Comparison of ENCODE assay signal across 9 mouse cellular contexts in the genomic region with DNA sequence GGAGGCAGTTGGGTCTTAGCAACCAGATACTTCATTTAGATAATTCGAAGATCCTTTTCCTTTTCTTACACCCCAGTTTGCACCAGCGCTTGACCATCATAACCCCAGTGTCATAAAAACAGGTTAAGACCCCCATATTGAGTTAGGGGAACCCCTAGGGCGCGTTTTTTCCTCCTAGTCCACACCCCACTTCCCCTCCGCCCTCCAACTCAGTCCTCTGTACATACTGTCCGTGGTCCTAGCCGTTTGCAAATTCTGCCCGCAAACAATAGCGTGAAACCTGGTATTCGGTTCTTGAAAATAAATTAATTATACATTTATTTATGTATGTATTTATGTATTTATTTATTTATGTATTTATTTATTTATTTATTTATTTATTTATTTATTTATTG. TPM values are rescaled to one million over a fixed set of nuclear protein-coding genes. Genes with fewer than 3 reads are reported as not detected.
A peak's percentile ranks its signal among the peaks of the same experiment; 100 is the strongest.
DNase-seq lines count a peak whose midpoint lies in the region; ATAC-seq and TF ChIP-seq lines count a peak whose summit lies in the region.
"Had no signal": no experiment of that assay in that cellular context is flagged by ENCODE, and none has a peak within 500 bp of the region (broad histone marks: within the 10 kb centered on the region; RNA-seq: fewer than 3 reads in every experiment).

No protein-coding gene starts in this region.

- TF ChIP-seq CTCF in heart, adult 2 months (IDR thresholded peaks at IDR 0.05) = no peak
- TF ChIP-seq CTCF in thymus, adult 2 months (IDR thresholded peaks at IDR 0.05; ENCODE audit: borderline replicate concordance, control insufficient read depth, extremely low read depth, insufficient read depth, low read length, poor library complexity) = no peak
- TF ChIP-seq CTCF in liver, embryonic 14.5 days (IDR thresholded peaks at IDR 0.05; ENCODE audit: low read depth) = no peak

- peak overlapping the region; percentile 54 for H3K4me2 ChIP-seq in liver, embryonic 14.5 days (ENCODE audit: low read depth)

- H3K36me3 ChIP-seq in heart, adult 2 months (ENCODE audit: control insufficient read depth, insufficient read depth, low read length) = no peaks in the 10 kb centered on the region
- H3K36me3 ChIP-seq in thymus, adult 2 months (ENCODE audit: control insufficient read depth, insufficient read depth, low read length) = no peaks in the 10 kb centered on the region
- no peaks in the 10 kb centered on the region for H3K36me3 ChIP-seq in liver, embryonic 14.5 days (replicated peaks; ENCODE audit: control insufficient read depth, insufficient read depth, low read depth)

- no peaks in the 10 kb centered on the region for H3K9me3 ChIP-seq in liver, embryonic 14.5 days (ENCODE audit: control insufficient read depth, low read length)

- TF ChIP-seq EP300 in heart, adult 2 months (IDR thresholded peaks at IDR 0.05; ENCODE audit: insufficient read depth, low read depth, low read length) = no peak
- TF ChIP-seq EP300 in liver, embryonic 14.5 days (IDR thresholded peaks at IDR 0.05; ENCODE audit: low read depth) = no peak

- 50% methylated on average over 10 of the region's 10 CpGs for WGBS in heart, adult 2 months
- WGBS in thymus, adult 2 months = 46% methylated on average over 10 of the region's 10 CpGs
- WGBS in liver, embryonic 14.5 days (ENCODE audit: insufficient replicate concordance) = 33% methylated on average over 10 of the region's 10 CpGs

- intact Hi-C loops in heart, adult 2 months (cut with DNase I) = no loop called here
- intact Hi-C loops in heart, postnatal 25 days (cut with DNase I) = no loop called here

- H3K4me3 ChIP-seq in heart, adult 2 months = peak overlapping the region; percentile 58
- H3K4me3 ChIP-seq in thymus, adult 2 months (ENCODE audit: control insufficient read depth, insufficient read depth, low read length) = peak overlapping the region; percentile 45
- peak overlapping the region in 1 of 2 experiments; percentile 38; a peak in 1 of 4 replicates for H3K4me3 ChIP-seq in liver, embryonic 14.5 days (ENCODE audit: insufficient read depth in 1 of 2, low read depth in 2 of 2, low read length in 2 of 2)

- no peak for TF ChIP-seq POLR2A in heart, adult 2 months (IDR thresholded peaks at IDR 0.05; ENCODE audit: insufficient read depth, low read depth, low read length)
- TF ChIP-seq POLR2A in thymus, adult 2 months (IDR thresholded peaks at IDR 0.05; ENCODE audit: control insufficient read depth, extremely low read depth, insufficient read depth, low read length, poor library complexity) = no peak

- DNase-seq in heart, adult 2 months = no peak
- no peak for DNase-seq in heart, postnatal 25 days (ENCODE audit: low spot score)
- DNase-seq in thymus, adult 2 months = no peak
- DNase-seq in thymus, postnatal 36 days = no peak
- no peak for DNase-seq in liver, embryonic 14.5 days (ENCODE audit: low read depth in 3 of 3, low spot score in 3 of 3)
- DNase-seq in layer of hippocampus, postnatal 14 days (ENCODE audit: low spot score in 2 of 2) = no peak
- no peak for DNase-seq in gastrocnemius, postnatal 4 days (ENCODE audit: low spot score in 2 of 2)

- H3K27ac ChIP-seq in heart, adult 2 months = no peak overlapping the region; the same call in 1 of the 2 replicates
- H3K27ac ChIP-seq in thymus, adult 2 months (ENCODE audit: control insufficient read depth, insufficient read depth, low read length) = no peak overlapping the region
- H3K27ac ChIP-seq in liver, embryonic 14.5 days = no peak overlapping the region

- peaks cover 1% of the 10 kb centered on the region; the same call in 1 of the 2 replicates for H3K4me1 ChIP-seq in heart, adult 2 months (ENCODE audit: control insufficient read depth, insufficient read depth, low read length)
- peaks cover 6% of the 10 kb centered on the region for H3K4me1 ChIP-seq in thymus, adult 2 months (replicated peaks; ENCODE audit: control insufficient read depth, insufficient read depth, low read length)
- H3K4me1 ChIP-seq in liver, embryonic 14.5 days (replicated peaks; ENCODE audit: control insufficient read depth in 2 of 2, insufficient read depth in 2 of 2, low read length in 1 of 2) = no peaks in the 10 kb centered on the region; a peak in 1 of 4 replicates

- ATAC-seq in liver, embryonic 14.5 days (ENCODE audit: insufficient read depth) = no peak
- ATAC-seq in inflammation-experienced regulatory T-cells, adult 6 months = no peak

- no peaks in the 10 kb centered on the region for H3K79me2 ChIP-seq in heart, adult 2 months (replicated peaks; ENCODE audit: control insufficient read depth, insufficient read depth, low read length)

- H3K9ac ChIP-seq in heart, adult 2 months (ENCODE audit: low read depth, low read length) = no peak overlapping the region; the same call in 1 of the 2 replicates
- no peak overlapping the region for H3K9ac ChIP-seq in liver, embryonic 14.5 days (replicated peaks)

- H3K27me3 ChIP-seq in heart, adult 2 months (ENCODE audit: control insufficient read depth, insufficient read depth, low read length) = no peaks in the 10 kb centered on the region
- no peaks in the 10 kb centered on the region; the same call in 1 of the 2 replicates for H3K27me3 ChIP-seq in thymus, adult 2 months (ENCODE audit: control insufficient read depth, insufficient read depth, low read length)
- H3K27me3 ChIP-seq in liver, embryonic 14.5 days (ENCODE audit: control insufficient read depth, insufficient read depth, low read length) = peaks cover 27% of the 10 kb centered on the region

RNA-seq across cellular contexts. Expression of gene Rimkla, which starts 0.5 kb away (rescaled TPM):
- under 1 TPM; 0.66 to 0.70 TPM for total RNA-seq in heart, adult 2 months (2021)
- 0.56 and 1.1 TPM in 2 replicates for polyA plus RNA-seq in heart, adult 2 months (2012; rRNA removed)
- under 1 TPM; 0.31 to 0.67 TPM for total RNA-seq in heart, postnatal 25 days (2021)
- polyA plus RNA-seq in thymus, adult 2 months (2012; rRNA removed) = 1.8 and 2.2 TPM in 2 replicates
- 0.01 and 0.02 TPM in 2 replicates for polyA plus RNA-seq in liver, embryonic 14.5 days (2012; rRNA removed)
- polyA plus RNA-seq in liver, embryonic 14.5 days (2014; fragmentation: Nextera tagmentation; extraction: Ambion mirVana) = not detected in 2 replicates
- 10 to 100 TPM; 19.5 to 21.4 TPM for total RNA-seq in layer of hippocampus, postnatal 14 days (2021)
- total RNA-seq in gastrocnemius, postnatal 4 days (2021) = 1 to 10 TPM in 1 of 2 experiments, under 1 TPM in 1; 0.59 to 1.2 TPM
- under 1 TPM in 2 of 3 experiments, not detected in 1; 0.14 to 0.51 TPM for polyA plus RNA-seq in inflammation-experienced regulatory T-cells, adult 6 months (2017; shearing (Covaris generic))
- total RNA-seq: megakaryocyte-erythroid progenitor cell, adult 5-6 weeks had no signal

RNA-seq across cellular contexts. Expression of gene Foxj3, which starts 43.9 kb away (rescaled TPM):
- total RNA-seq in heart, adult 2 months (2021) = 10 to 100 TPM; 30.3 to 32.1 TPM
- 13.5 and 19.4 TPM in 2 replicates for polyA plus RNA-seq in heart, adult 2 months (2012; rRNA removed)
- 10 to 100 TPM; 30.6 to 34.9 TPM for total RNA-seq in heart, postnatal 25 days (2021)
- polyA plus RNA-seq in thymus, adult 2 months (2012; rRNA removed) = 27.2 and 31.2 TPM in 2 replicates
- polyA plus RNA-seq in liver, embryonic 14.5 days (2012; rRNA removed) = 4.1 and 4.7 TPM in 2 replicates
- 4.5 and 5.6 TPM in 2 replicates for polyA plus RNA-seq in liver, embryonic 14.5 days (2014; fragmentation: Nextera tagmentation; extraction: Ambion mirVana)
- total RNA-seq in layer of hippocampus, postnatal 14 days (2021) = 10 to 100 TPM; 69.3 to 77.3 TPM
- total RNA-seq in gastrocnemius, postnatal 4 days (2021) = 10 to 100 TPM; 45.3 to 52.9 TPM
- 10 to 100 TPM; 11.2 to 16.4 (median 12.4) TPM for polyA plus RNA-seq in inflammation-experienced regulatory T-cells, adult 6 months (2017; shearing (Covaris generic))

RNA-seq across cellular contexts. Expression of gene Frg2f1, which starts 46.4 kb away (rescaled TPM):
- total RNA-seq in heart, adult 2 months (2021) = 1 to 10 TPM; 6.3 to 6.7 TPM
- polyA plus RNA-seq in heart, adult 2 months (2012; rRNA removed) = 3.8 and 4.3 TPM in 2 replicates
- 1 to 10 TPM; 5.4 to 5.5 TPM for total RNA-seq in heart, postnatal 25 days (2021)
- polyA plus RNA-seq in thymus, adult 2 months (2012; rRNA removed) = 4.4 and 7.1 TPM in 2 replicates
- 1.1 and 1.3 TPM in 2 replicates for polyA plus RNA-seq in liver, embryonic 14.5 days (2012; rRNA removed)
- 0.39 and 0.53 TPM in 2 replicates for polyA plus RNA-seq in liver, embryonic 14.5 days (2014; fragmentation: Nextera tagmentation; extraction: Ambion mirVana)
- 10 to 100 TPM; 30.4 to 34.4 TPM for total RNA-seq in layer of hippocampus, postnatal 14 days (2021)
- total RNA-seq in gastrocnemius, postnatal 4 days (2021) = 10 to 100 TPM in 1 of 2 experiments, 1 to 10 TPM in 1; 9.4 to 10.5 TPM
- 1 to 10 TPM in 1 of 3 experiments, under 1 TPM in 2; 0.62 to 2.9 (median 0.87) TPM for polyA plus RNA-seq in inflammation-experienced regulatory T-cells, adult 6 months (2017; shearing (Covaris generic))

Comparison
In these comparisons a context has a peak if more than half of its experiments do, and no peak if none do; other contexts are left out.
1. RNA of gene Rimkla, which starts 0.5 kb away (total RNA-seq): 19.5 to 21.4 TPM in layer of hippocampus, postnatal 14 days; 0.59 to 1.2 TPM in gastrocnemius, postnatal 4 days, 0.66 to 0.70 TPM in heart, adult 2 months and 0.31 to 0.67 TPM in heart, postnatal 25 days; every median in the first group is over 4 times any median in the second.